Mouse (Mus musculus) brain, embryonic 14.5 days (tissue): ENCODE data around the gene Dgkh.

Experiments
- CTCF ChIP-seq: fragments of 200-500 bp; IDR thresholded peaks from 2 replicates; pipeline ENCODE4 v1.5.1; 2012; ENCODE audit warnings: inconsistent platforms, mild to moderate bottlenecking, moderate library complexity, borderline replicate concordance; ENCODE audit not compliant: insufficient read depth, insufficient read length; ENCODE audit errors: extremely low read depth
- POLR2A ChIP-seq: fragments of 200-500 bp; IDR thresholded peaks from 2 replicates; pipeline ENCODE4 v1.6.1; 2012; ENCODE audit warnings: mild to moderate bottlenecking, inconsistent platforms, borderline replicate concordance; ENCODE audit not compliant: poor library complexity, insufficient read depth, insufficient read length, severe bottlenecking; ENCODE audit errors: extremely low read depth

- TF ChIP-seq CTCF (no peak), POLR2A (no peak)
These were observed 195.0 kb downstream of the Dgkh start for GRCm38 (mm10) chr14:78537551-78537950.
